Mouse (Mus musculus) hindbrain, embryonic 10.5 days (tissue): ENCODE results near the gene Keg1. TPM values are rescaled to one million over a fixed set of nuclear protein-coding genes. Genes with fewer than 3 reads are reported as not detected.
"Not testable (repeated sequence)": the region's sequence is repeated elsewhere in the genome, so short reads cannot be mapped to it uniquely, and the experiment has no call there.

Source experiments
- DNase-seq: peaks from one replicate; pipeline ENCODE4 v3.0.0-alpha.2; 2017; ENCODE audit warnings: low spot score
- H3K27ac ChIP-seq: fragments of 300-500 bp; sonication (generic); 2 replicates; pipeline ENCODE4 v1.5.1; 2016; ENCODE audit warnings: mild to moderate bottlenecking, moderate library complexity
- H3K27me3 ChIP-seq: fragments of 300-500 bp; sonication (generic); 2 replicates; pipeline ENCODE4 v1.6.1; 2016; ENCODE audit warnings: mild to moderate bottlenecking; ENCODE audit not compliant: poor library complexity, insufficient read depth, severe bottlenecking
- H3K36me3 ChIP-seq: fragments of 300-500 bp; sonication (generic); 2 replicates; pipeline ENCODE4 v1.6.1; 2016; ENCODE audit warnings: mild to moderate bottlenecking, moderate library complexity
- H3K4me1 ChIP-seq: fragments of 300-500 bp; sonication (generic); replicated peaks from 2 replicates; pipeline ENCODE4 v1.6.1; 2016; ENCODE audit warnings: mild to moderate bottlenecking
- H3K4me3 ChIP-seq: fragments of 300-500 bp; sonication (generic); 2 replicates; pipeline ENCODE4 v1.5.1; 2016; ENCODE audit warnings: mild to moderate bottlenecking, moderate library complexity
- H3K9me3 ChIP-seq: fragments of 300-500 bp; sonication (generic); 2 replicates; pipeline ENCODE4 v1.6.1; 2016; ENCODE audit warnings: mild to moderate bottlenecking, moderate library complexity
- WGBS: fragments of 180-500 bp; shearing (Covaris S2); methylation state at CpG from one replicate; pipeline ENCODE4 v1.1.7; 2016; 5-methylcytosine and 5-hydroxymethylcytosine counted together
- polyA plus RNA-seq: library from polyadenylated mRNA; unstranded; fragments of >200 nt; fragmentation: Nextera tagmentation; extraction: Ambion mirVana; gene quantifications from 2 replicates; pipeline ENCODE4 v1.2.1, GENCODE M21; 2016

The Keg1 gene
- polyA plus RNA-seq, 1 experiment from 2014 or later: not detected

GRCm38 (mm10) chr19:12720919-12721318 lies 25.3 kb downstream of the Keg1 start:
- H3K27ac ChIP-seq, H3K36me3 ChIP-seq, H3K27me3 ChIP-seq, H3K4me1 ChIP-seq, H3K9me3 ChIP-seq, DNase-seq, H3K4me3 ChIP-seq: not testable (repeated sequence)
- WGBS: 90% methylated on average over 5 of the region's 5 CpGs

GRCm38 (mm10) chr19:12721596-12721995 lies 26.0 kb downstream of the Keg1 start:
- not testable (repeated sequence) for H3K27me3 ChIP-seq, H3K36me3 ChIP-seq, H3K4me3 ChIP-seq, H3K4me1 ChIP-seq, H3K9me3 ChIP-seq, DNase-seq, H3K27ac ChIP-seq
- WGBS: 90% methylated on average over 7 of the region's 7 CpGs

- H3K27ac ChIP-seq: no peak overlapping the region
- H3K27me3 ChIP-seq: no peaks in the 10 kb centered on the region
- H3K9me3 ChIP-seq: no peaks in the 10 kb centered on the region
- no peak for DNase-seq
- 81% methylated on average over 2 of the region's 3 CpGs for WGBS
- H3K36me3 ChIP-seq: no peaks in the 10 kb centered on the region
- no peaks in the 10 kb centered on the region for H3K4me1 ChIP-seq
- no peak overlapping the region for H3K4me3 ChIP-seq
These were observed 26.7 kb downstream of the Keg1 start for GRCm38 (mm10) chr19:12722308-12722707.

- H3K9me3 ChIP-seq: no peaks in the 10 kb centered on the region
- no peaks in the 10 kb centered on the region for H3K27me3 ChIP-seq
- no peak for DNase-seq
- H3K4me1 ChIP-seq: no peaks in the 10 kb centered on the region
- no peaks in the 10 kb centered on the region for H3K36me3 ChIP-seq
- H3K27ac ChIP-seq: no peak overlapping the region
- no peak overlapping the region for H3K4me3 ChIP-seq
- 76% methylated on average over 1 of the region's 1 CpGs for WGBS
These were observed 30.3 kb downstream of the Keg1 start for GRCm38 (mm10) chr19:12725851-12726250.

GRCm38 (mm10) chr19:12731036-12731435 lies 35.5 kb downstream of the Keg1 start:
- no peaks in the 10 kb centered on the region for H3K9me3 ChIP-seq
- WGBS: 64% methylated on average over 1 of the region's 1 CpGs

GRCm38 (mm10) chr19:12731950-12732349 lies 36.4 kb downstream of the Keg1 start:
- Histone ChIP-seq H3K27ac (no peak overlapping the region), H3K27me3 (no peaks in the 10 kb centered on the region), H3K4me3 (no peak overlapping the region), H3K36me3 (no peaks in the 10 kb centered on the region), H3K9me3 (no peaks in the 10 kb centered on the region), H3K4me1 (no peaks in the 10 kb centered on the region)
- whole genome bisulfite sequencing: 92% methylated on average over 2 of the region's 2 CpGs
- no peak for DNase-seq

More at GRCm38 (mm10) chr19:12731036-12731435, 35.5 kb downstream of the Keg1 start:
- Histone ChIP-seq H3K4me3 (no peak overlapping the region), H3K27ac (no peak overlapping the region), H3K27me3 (no peaks in the 10 kb centered on the region), H3K36me3 (no peaks in the 10 kb centered on the region), H3K4me1 (no peaks in the 10 kb centered on the region)
- no peak for DNase-seq

- Histone ChIP-seq H3K9me3 (no peaks in the 10 kb centered on the region), H3K27me3 (no peaks in the 10 kb centered on the region), H3K27ac (no peak overlapping the region), H3K4me1 (no peaks in the 10 kb centered on the region), H3K4me3 (no peak overlapping the region), H3K36me3 (peaks cover under 1% of the 10 kb centered on the region; the same call in 1 of the 2 replicates)
- WGBS: 81% methylated on average over 3 of the region's 3 CpGs
- DNase-seq: no peak
These were observed 60.7 kb downstream of the Keg1 start for GRCm38 (mm10) chr19:12756286-12756685.

GRCm38 (mm10) chr19:12758936-12759478 lies 63.4 kb downstream of the Keg1 start:
- 86% methylated on average over 1 of the region's 1 CpGs for WGBS
- Histone ChIP-seq H3K4me3 (no peak overlapping the region), H3K9me3 (no peaks in the 10 kb centered on the region), H3K36me3 (peaks cover 28% of the 10 kb centered on the region), H3K4me1 (no peaks in the 10 kb centered on the region), H3K27ac (no peak overlapping the region), H3K27me3 (no peaks in the 10 kb centered on the region)
- no peak for DNase-seq

- Histone ChIP-seq H3K27ac (no peak overlapping the region), H3K4me3 (no peak overlapping the region), H3K27me3 (no peaks in the 10 kb centered on the region), H3K36me3 (peaks cover 34% of the 10 kb centered on the region), H3K9me3 (no peaks in the 10 kb centered on the region), H3K4me1 (no peaks in the 10 kb centered on the region)
- 71% methylated on average over 2 of the region's 2 CpGs for WGBS
- DNase-seq: no peak
These were observed 64.1 kb downstream of the Keg1 start for GRCm38 (mm10) chr19:12759656-12760055.

GRCm38 (mm10) chr19:12762212-12763130 lies 66.9 kb downstream of the Keg1 start:
- H3K4me3 ChIP-seq: no peak overlapping the region
- DNase-seq: no peak
- no peaks in the 10 kb centered on the region for H3K4me1 ChIP-seq
- no peaks in the 10 kb centered on the region for H3K9me3 ChIP-seq
- peaks cover 57% of the 10 kb centered on the region for H3K36me3 ChIP-seq
- H3K27ac ChIP-seq: no peak overlapping the region
- 61% methylated on average over 2 of the region's 2 CpGs for WGBS
- no peaks in the 10 kb centered on the region for H3K27me3 ChIP-seq

- no peak for DNase-seq
- no peak within 1 kb of the TSS for H3K4me3 ChIP-seq
- H3K36me3 ChIP-seq: peaks cover 85% of the 10 kb centered on the region
- H3K9me3 ChIP-seq: no peaks in the 10 kb centered on the region
- no peaks in the 10 kb centered on the region for H3K4me1 ChIP-seq
- H3K27ac ChIP-seq: no peak within 1 kb of the TSS
- WGBS: 79% methylated on average over 7 of the region's 7 CpGs
- no peaks in the 10 kb centered on the region for H3K27me3 ChIP-seq
These were observed 69.7 kb downstream of the Keg1 start, which contains the start of gene Cntf for GRCm38 (mm10) chr19:12765308-12765707. TSS of gene Cntf (minus strand) at chr19:12765632.
